Mouse (Mus musculus) heart, embryonic 15.5 days (tissue): ENCODE data around the gene Dclk1. TPM values are rescaled to one million over a fixed set of nuclear protein-coding genes. Genes with fewer than 3 reads are reported as not detected.
A peak's percentile ranks its signal among the peaks of the same experiment; 100 is the strongest.

ENCODE experiments used
- ATAC-seq: fragments of 200-750 bp; cut with Nextera tagmentation; replicated peaks from 2 replicates; pipeline ENCODE4 v1.8.0; 2017; ENCODE audit warnings: low read depth, moderate TSS enrichment; ENCODE audit not compliant: insufficient number of reproducible peaks, insufficient read depth, low FRiP score
- H3K27ac ChIP-seq: fragments of 300-500 bp; sonication (generic); 2 replicates; pipeline ENCODE4 v1.5.1; 2015; ENCODE audit warnings: mild to moderate bottlenecking, inconsistent platforms
- H3K27me3 ChIP-seq: fragments of 300-500 bp; sonication (generic); 2 replicates; pipeline ENCODE4 v1.6.1; 2015; ENCODE audit warnings: inconsistent platforms
- H3K36me3 ChIP-seq: fragments of 300-500 bp; sonication (generic); 2 replicates; pipeline ENCODE4 v1.6.1; 2015; ENCODE audit warnings: mild to moderate bottlenecking, inconsistent platforms
- H3K4me1 ChIP-seq: fragments of 300-500 bp; sonication (generic); replicated peaks from 2 replicates; pipeline ENCODE4 v1.6.1; 2015; ENCODE audit warnings: inconsistent platforms
- H3K4me2 ChIP-seq: fragments of 300-500 bp; sonication (generic); 2 replicates; pipeline ENCODE4 v1.6.1; 2015; ENCODE audit warnings: inconsistent platforms, mild to moderate bottlenecking, moderate library complexity
- H3K4me3 ChIP-seq: fragments of 300-500 bp; sonication (generic); 2 replicates; pipeline ENCODE4 v1.5.1; 2015; ENCODE audit warnings: mild to moderate bottlenecking, inconsistent platforms
- H3K9ac ChIP-seq: fragments of 300-500 bp; sonication (generic); 2 replicates; pipeline ENCODE4 v1.6.1; 2015; ENCODE audit warnings: mild to moderate bottlenecking, inconsistent platforms
- H3K9me3 ChIP-seq: fragments of 300-500 bp; sonication (generic); replicated peaks from 2 replicates; pipeline ENCODE4 v1.6.1; 2016; ENCODE audit warnings: inconsistent platforms
- WGBS: fragments of 180-500 bp; shearing (Covaris S2); methylation state at CpG from one replicate; pipeline ENCODE4 v1.1.7; 2015; ENCODE audit warnings: mixed read lengths; 5-methylcytosine and 5-hydroxymethylcytosine counted together
- polyA plus RNA-seq: library from polyadenylated mRNA; unstranded; fragments of >200 nt; fragmentation: Nextera tagmentation; extraction: Ambion mirVana; gene quantifications from 2 replicates; pipeline ENCODE4 v1.2.1, GENCODE M21; 2015

Dclk1 gene
- polyA plus RNA-seq, 1 experiment from 2014 or later = 11.9 TPM

GRCm38 (mm10) chr3:55452464-55452863 lies 210.3 kb downstream of the Dclk1 start:
- 93% methylated on average over 2 of the region's 2 CpGs for WGBS
- Histone ChIP-seq H3K27ac (no peak overlapping the region), H3K4me2 (no peak overlapping the region), H3K36me3 (no peaks in the 10 kb centered on the region), H3K4me1 (no peaks in the 10 kb centered on the region), H3K27me3 (no peaks in the 10 kb centered on the region), H3K9me3 (no peaks in the 10 kb centered on the region), H3K9ac (no peak overlapping the region), H3K4me3 (no peak overlapping the region)
- ATAC-seq = no peak

- Histone ChIP-seq H3K27me3 (no peaks in the 10 kb centered on the region), H3K36me3 (no peaks in the 10 kb centered on the region), H3K27ac (no peak overlapping the region), H3K4me1 (peaks cover 7% of the 10 kb centered on the region; the same call in 1 of the 2 replicates), H3K9ac (no peak overlapping the region), H3K4me3 (no peak overlapping the region), H3K9me3 (no peaks in the 10 kb centered on the region), H3K4me2 (peak overlapping the region; percentile 68)
- ATAC-seq = no peak
- 66% methylated on average over 3 of the region's 3 CpGs for WGBS
These were observed 218.9 kb downstream of the Dclk1 start for GRCm38 (mm10) chr3:55461092-55461491.

- Histone ChIP-seq H3K36me3 (no peaks in the 10 kb centered on the region), H3K4me2 (peak overlapping the region; percentile 68), H3K4me3 (peak overlapping the region; percentile 35), H3K27me3 (no peaks in the 10 kb centered on the region), H3K27ac (no peak overlapping the region), H3K9ac (peak overlapping the region; percentile 40; the same call in 1 of the 2 replicates), H3K4me1 (peaks cover 7% of the 10 kb centered on the region; the same call in 1 of the 2 replicates), H3K9me3 (no peaks in the 10 kb centered on the region)
- 1% methylated on average over 17 of the region's 17 CpGs for WGBS
- ATAC-seq = peak; percentile 22; the same call in 1 of the 2 replicates
These were observed 219.8 kb downstream of the Dclk1 start for GRCm38 (mm10) chr3:55461685-55462655.

GRCm38 (mm10) chr3:55462904-55463668 lies 220.9 kb downstream of the Dclk1 start:
- no peak overlapping the region for H3K4me2 ChIP-seq
- H3K36me3 ChIP-seq = no peaks in the 10 kb centered on the region
- no peak for ATAC-seq
- no peaks in the 10 kb centered on the region for H3K9me3 ChIP-seq
- H3K27me3 ChIP-seq = no peaks in the 10 kb centered on the region
- 90% methylated on average over 4 of the region's 4 CpGs for WGBS
- H3K9ac ChIP-seq = no peak overlapping the region
- H3K4me1 ChIP-seq = peaks cover 7% of the 10 kb centered on the region; the same call in 1 of the 2 replicates
- no peak overlapping the region for H3K27ac ChIP-seq
- H3K4me3 ChIP-seq = no peak overlapping the region

GRCm38 (mm10) chr3:55464226-55464625 lies 222.1 kb downstream of the Dclk1 start:
- no peak for ATAC-seq
- Histone ChIP-seq H3K36me3 (no peaks in the 10 kb centered on the region), H3K27me3 (no peaks in the 10 kb centered on the region), H3K4me1 (peaks cover 7% of the 10 kb centered on the region; the same call in 1 of the 2 replicates), H3K4me3 (no peak overlapping the region), H3K27ac (no peak overlapping the region), H3K9me3 (no peaks in the 10 kb centered on the region), H3K4me2 (no peak overlapping the region), H3K9ac (no peak overlapping the region)
- WGBS = 77% methylated on average over 3 of the region's 3 CpGs

GRCm38 (mm10) chr3:55465785-55466184 lies 223.6 kb downstream of the Dclk1 start:
- Histone ChIP-seq H3K27ac (no peak overlapping the region), H3K4me3 (no peak overlapping the region), H3K9me3 (no peaks in the 10 kb centered on the region), H3K4me2 (no peak overlapping the region), H3K4me1 (peaks cover 7% of the 10 kb centered on the region; the same call in 1 of the 2 replicates), H3K36me3 (no peaks in the 10 kb centered on the region), H3K27me3 (no peaks in the 10 kb centered on the region), H3K9ac (no peak overlapping the region)
- WGBS = 71% methylated on average over 8 of the region's 8 CpGs
- ATAC-seq = no peak

GRCm38 (mm10) chr3:55466348-55466747 lies 224.2 kb downstream of the Dclk1 start:
- no peak for ATAC-seq
- no peak overlapping the region for H3K4me3 ChIP-seq
- 73% methylated on average over 9 of the region's 9 CpGs for WGBS
- H3K4me2 ChIP-seq = no peak overlapping the region
- H3K36me3 ChIP-seq = no peaks in the 10 kb centered on the region
- no peak overlapping the region for H3K27ac ChIP-seq
- H3K4me1 ChIP-seq = peaks cover 7% of the 10 kb centered on the region; the same call in 1 of the 2 replicates
- H3K9ac ChIP-seq = no peak overlapping the region
- H3K9me3 ChIP-seq = no peaks in the 10 kb centered on the region
- H3K27me3 ChIP-seq = no peaks in the 10 kb centered on the region

- no peak within 1 kb of the TSS for H3K9ac ChIP-seq
- H3K9me3 ChIP-seq = no peaks in the 10 kb centered on the region
- H3K27me3 ChIP-seq = no peaks in the 10 kb centered on the region
- H3K27ac ChIP-seq = no peak within 1 kb of the TSS
- no peaks in the 10 kb centered on the region for H3K4me1 ChIP-seq
- 80% methylated on average over 2 of the region's 2 CpGs for whole genome bisulfite sequencing
- no peaks in the 10 kb centered on the region for H3K36me3 ChIP-seq
- H3K4me3 ChIP-seq = no peak within 1 kb of the TSS
- no peak within 1 kb of the TSS for H3K4me2 ChIP-seq
- ATAC-seq = no peak
These were observed 229.9 kb downstream of the Dclk1 start, which contains the start of gene Gm21954 for GRCm38 (mm10) chr3:55472110-55472509. Gene Gm21954, minus strand, starts transcription at chr3:55472210.

GRCm38 (mm10) chr3:55473146-55473545 lies 231.0 kb downstream of the Dclk1 start:
- Histone ChIP-seq H3K36me3 (no peaks in the 10 kb centered on the region), H3K4me2 (no peak overlapping the region), H3K9ac (no peak overlapping the region), H3K27me3 (no peaks in the 10 kb centered on the region), H3K27ac (no peak overlapping the region), H3K9me3 (no peaks in the 10 kb centered on the region), H3K4me1 (no peaks in the 10 kb centered on the region), H3K4me3 (no peak overlapping the region)
- WGBS = 66% methylated on average over 6 of the region's 6 CpGs
- ATAC-seq = no peak

GRCm38 (mm10) chr3:55476694-55477093 lies 234.5 kb downstream of the Dclk1 start:
- Histone ChIP-seq H3K4me3 (no peak overlapping the region), H3K4me1 (no peaks in the 10 kb centered on the region), H3K36me3 (no peaks in the 10 kb centered on the region), H3K27ac (no peak overlapping the region), H3K4me2 (no peak overlapping the region), H3K27me3 (no peaks in the 10 kb centered on the region), H3K9ac (no peak overlapping the region), H3K9me3 (no peaks in the 10 kb centered on the region)
- no peak for ATAC-seq
- 75% methylated on average over 7 of the region's 7 CpGs for WGBS

GRCm38 (mm10) chr3:55479306-55479705 lies 237.1 kb downstream of the Dclk1 start:
- Histone ChIP-seq H3K4me3 (no peak overlapping the region), H3K27ac (no peak overlapping the region), H3K4me1 (no peaks in the 10 kb centered on the region), H3K9me3 (no peaks in the 10 kb centered on the region), H3K4me2 (no peak overlapping the region), H3K9ac (no peak overlapping the region), H3K36me3 (no peaks in the 10 kb centered on the region), H3K27me3 (no peaks in the 10 kb centered on the region)
- ATAC-seq = no peak
- 81% methylated on average over 4 of the region's 4 CpGs for WGBS
